Mouse (Mus musculus): Measurements from ENCODE around the gene Slc29a1. TPM values are rescaled to one million over a fixed set of nuclear protein-coding genes. Genes with fewer than 3 reads are reported as not detected.

Slc29a1 gene
- polyA plus RNA-seq, 1 experiment from 2014 or later: 49.4 TPM

GRCm38 (mm10) chr17:45543115-45543514 is 56.3 kb downstream of the Slc29a1 start:
- Histone ChIP-seq H3K9me3 (ENCODE audit: control insufficient read depth, low read length) (no peaks in the 10 kb centered on the region), H3K4me2 (replicated peaks; ENCODE audit: low read depth) (no peak overlapping the region), H3K4me3 (ENCODE audit: low read depth, low read length) (no peak overlapping the region), H3K4me1 (replicated peaks; ENCODE audit: control insufficient read depth, insufficient read depth) (no peaks in the 10 kb centered on the region), H3K27me3 (ENCODE audit: control insufficient read depth, insufficient read depth, low read length) (peaks cover 10% of the 10 kb centered on the region; the same call in 1 of the 2 replicates), H3K36me3 (ENCODE audit: control insufficient read depth, insufficient read depth, low read length) (no peaks in the 10 kb centered on the region; the same call in 1 of the 2 replicates), H3K27ac (replicated peaks) (no peak overlapping the region), H3K9ac (ENCODE audit: low read length) (no peak overlapping the region)
- 45% methylated on average over 1 of the region's 1 CpGs for WGBS
- no peak for DNase-seq (ENCODE audit: low spot score)
- TF ChIP-seq CTCF (IDR thresholded peaks at IDR 0.05; ENCODE audit: low read depth) (no peak), EP300 (optimal IDR thresholded peaks at IDR 0.05) (no peak)
- ATAC-seq (ENCODE audit: low FRiP score, low TSS enrichment): no peak

GRCm38 (mm10) chr17:45542705-45543104 is 56.7 kb downstream of the Slc29a1 start:
- H3K9me3 ChIP-seq (ENCODE audit: control insufficient read depth, low read length): no peaks in the 10 kb centered on the region
- ATAC-seq (ENCODE audit: low FRiP score, low TSS enrichment) (no peak), DNase-seq (ENCODE audit: low spot score) (no peak)
- no peak overlapping the region for H3K9ac ChIP-seq (ENCODE audit: low read length)
- H3K36me3 ChIP-seq (ENCODE audit: control insufficient read depth, insufficient read depth, low read length): no peaks in the 10 kb centered on the region; the same call in 1 of the 2 replicates
- no peak overlapping the region for H3K27ac ChIP-seq (replicated peaks)
- no peaks in the 10 kb centered on the region for H3K4me1 ChIP-seq (replicated peaks; ENCODE audit: control insufficient read depth, insufficient read depth)
- 71% methylated on average over 2 of the region's 2 CpGs for WGBS
- no peak overlapping the region for H3K4me2 ChIP-seq (replicated peaks; ENCODE audit: low read depth)
- peaks cover 10% of the 10 kb centered on the region; the same call in 1 of the 2 replicates for H3K27me3 ChIP-seq (ENCODE audit: control insufficient read depth, insufficient read depth, low read length)
- no peak for TF ChIP-seq CTCF (IDR thresholded peaks at IDR 0.05; ENCODE audit: low read depth)
- no peak for TF ChIP-seq EP300 (optimal IDR thresholded peaks at IDR 0.05)
- H3K4me3 ChIP-seq (ENCODE audit: low read depth, low read length): no peak overlapping the region

GRCm38 (mm10) chr17:45542129-45542528 is 57.3 kb downstream of the Slc29a1 start:
- no peak for ATAC-seq (ENCODE audit: low FRiP score, low TSS enrichment)
- no peak for TF ChIP-seq CTCF (IDR thresholded peaks at IDR 0.05; ENCODE audit: low read depth)
- TF ChIP-seq EP300 (optimal IDR thresholded peaks at IDR 0.05): no peak
- 26% methylated on average over 6 of the region's 6 CpGs for WGBS

GRCm38 (mm10) chr17:45539664-45540063 is 59.7 kb downstream of the Slc29a1 start:
- no peak for DNase-seq (ENCODE audit: low spot score)
- Histone ChIP-seq H3K36me3 (ENCODE audit: control insufficient read depth, insufficient read depth, low read length) (no peaks in the 10 kb centered on the region; the same call in 1 of the 2 replicates), H3K9ac (ENCODE audit: low read length) (no peak overlapping the region), H3K4me2 (replicated peaks; ENCODE audit: low read depth) (no peak overlapping the region), H3K9me3 (ENCODE audit: control insufficient read depth, low read length) (no peaks in the 10 kb centered on the region), H3K27me3 (ENCODE audit: control insufficient read depth, insufficient read depth, low read length) (peaks cover 2% of the 10 kb centered on the region; the same call in 1 of the 2 replicates), H3K4me1 (replicated peaks; ENCODE audit: control insufficient read depth, insufficient read depth) (no peaks in the 10 kb centered on the region), H3K4me3 (ENCODE audit: low read depth, low read length) (no peak overlapping the region), H3K27ac (replicated peaks) (no peak overlapping the region)
- TF ChIP-seq EP300 (optimal IDR thresholded peaks at IDR 0.05): no peak
- no peak for TF ChIP-seq CTCF (IDR thresholded peaks at IDR 0.05; ENCODE audit: low read depth)
- 66% methylated on average over 21 of the region's 21 CpGs for WGBS
- ATAC-seq (ENCODE audit: low FRiP score, low TSS enrichment): no peak

More at GRCm38 (mm10) chr17:45542129-45542528, 57.3 kb downstream of the Slc29a1 start:
- DNase-seq (ENCODE audit: low spot score): no peak
- Histone ChIP-seq H3K4me3 (ENCODE audit: low read depth, low read length) (no peak overlapping the region), H3K4me1 (replicated peaks; ENCODE audit: control insufficient read depth, insufficient read depth) (no peaks in the 10 kb centered on the region), H3K4me2 (replicated peaks; ENCODE audit: low read depth) (no peak overlapping the region), H3K36me3 (ENCODE audit: control insufficient read depth, insufficient read depth, low read length) (no peaks in the 10 kb centered on the region; the same call in 1 of the 2 replicates), H3K27ac (replicated peaks) (no peak overlapping the region), H3K27me3 (ENCODE audit: control insufficient read depth, insufficient read depth, low read length) (peaks cover 10% of the 10 kb centered on the region; the same call in 1 of the 2 replicates), H3K9ac (ENCODE audit: low read length) (no peak overlapping the region), H3K9me3 (ENCODE audit: control insufficient read depth, low read length) (no peaks in the 10 kb centered on the region)

- Histone ChIP-seq H3K4me3 (ENCODE audit: low read depth, low read length) (no peak overlapping the region), H3K4me1 (replicated peaks; ENCODE audit: control insufficient read depth, insufficient read depth) (no peaks in the 10 kb centered on the region), H3K4me2 (replicated peaks; ENCODE audit: low read depth) (no peak overlapping the region), H3K27me3 (ENCODE audit: control insufficient read depth, insufficient read depth, low read length) (peaks cover 2% of the 10 kb centered on the region; the same call in 1 of the 2 replicates), H3K36me3 (ENCODE audit: control insufficient read depth, insufficient read depth, low read length) (no peaks in the 10 kb centered on the region; the same call in 1 of the 2 replicates), H3K9ac (ENCODE audit: low read length) (no peak overlapping the region), H3K27ac (replicated peaks) (no peak overlapping the region), H3K9me3 (ENCODE audit: control insufficient read depth, low read length) (no peaks in the 10 kb centered on the region)
- TF ChIP-seq EP300 (optimal IDR thresholded peaks at IDR 0.05) (no peak), CTCF (IDR thresholded peaks at IDR 0.05; ENCODE audit: low read depth) (no peak)
- 52% methylated on average over 4 of the region's 4 CpGs for WGBS
- ATAC-seq (ENCODE audit: low FRiP score, low TSS enrichment) (no peak), DNase-seq (ENCODE audit: low spot score) (no peak)
Observed at GRCm38 (mm10) chr17:45538394-45538793, 61.0 kb downstream of the Slc29a1 start.

GRCm38 (mm10) chr17:45536264-45536663 is 63.1 kb downstream of the Slc29a1 start:
- Histone ChIP-seq H3K9me3 (ENCODE audit: control insufficient read depth, low read length) (no peaks in the 10 kb centered on the region), H3K27me3 (ENCODE audit: control insufficient read depth, insufficient read depth, low read length) (peaks cover 2% of the 10 kb centered on the region; the same call in 1 of the 2 replicates), H3K4me1 (replicated peaks; ENCODE audit: control insufficient read depth, insufficient read depth) (no peaks in the 10 kb centered on the region), H3K9ac (ENCODE audit: low read length) (no peak overlapping the region), H3K36me3 (ENCODE audit: control insufficient read depth, insufficient read depth, low read length) (no peaks in the 10 kb centered on the region), H3K4me2 (replicated peaks; ENCODE audit: low read depth) (no peak overlapping the region), H3K4me3 (ENCODE audit: low read depth, low read length) (no peak overlapping the region), H3K27ac (replicated peaks) (no peak overlapping the region)
- 10% methylated on average over 5 of the region's 5 CpGs for WGBS
- TF ChIP-seq CTCF (IDR thresholded peaks at IDR 0.05; ENCODE audit: low read depth) (no peak), EP300 (optimal IDR thresholded peaks at IDR 0.05) (no peak)
- DNase-seq (ENCODE audit: low spot score) (peak; percentile 64), ATAC-seq (ENCODE audit: low FRiP score, low TSS enrichment) (no peak)

Other genes starting within 250 kb of the Slc29a1 start
- gene Cdc5l, start 165.9 kb downstream of the Slc29a1 start, polyA plus RNA-seq (2015; fragmentation: Nextera tagmentation; extraction: Ambion mirVana): 28.9 and 31.8 TPM in 2 replicates
- gene Spats1, start 124.2 kb downstream of the Slc29a1 start, polyA plus RNA-seq (2015; fragmentation: Nextera tagmentation; extraction: Ambion mirVana): 0.24 and 0.25 TPM in 2 replicates
- 5.7 and 6.1 TPM in 2 replicates for gene Aars2, start 92.8 kb downstream of the Slc29a1 start, polyA plus RNA-seq (2015; fragmentation: Nextera tagmentation; extraction: Ambion mirVana)
- 0.04 and 0.13 TPM in 2 replicates for gene Tcte1, start 76.2 kb downstream of the Slc29a1 start, polyA plus RNA-seq (2015; fragmentation: Nextera tagmentation; extraction: Ambion mirVana)
- 0.41 and 0.63 TPM in 2 replicates for gene Tmem151b, start 49.9 kb downstream of the Slc29a1 start, polyA plus RNA-seq (2015; fragmentation: Nextera tagmentation; extraction: Ambion mirVana)
- gene Nfkbie, start 43.9 kb downstream of the Slc29a1 start, polyA plus RNA-seq (2015; fragmentation: Nextera tagmentation; extraction: Ambion mirVana): 1.6 and 2.0 TPM in 2 replicates
- 72.7 and 76.8 TPM in 2 replicates for gene Slc35b2, start 35.7 kb downstream of the Slc29a1 start, polyA plus RNA-seq (2015; fragmentation: Nextera tagmentation; extraction: Ambion mirVana)
- 715 and 750 TPM in 2 replicates for gene Hsp90ab1, start 26.3 kb downstream of the Slc29a1 start, polyA plus RNA-seq (2015; fragmentation: Nextera tagmentation; extraction: Ambion mirVana)
- gene Mymx, start 2.5 kb upstream of the Slc29a1 start, polyA plus RNA-seq (2015; fragmentation: Nextera tagmentation; extraction: Ambion mirVana): 1.2 and 1.5 TPM in 2 replicates
- 0.06 TPM in 2 replicates for gene Capn11, start 59.7 kb upstream of the Slc29a1 start, polyA plus RNA-seq (2015; fragmentation: Nextera tagmentation; extraction: Ambion mirVana)
- 163 TPM in 2 replicates for gene Mrpl14, start 86.7 kb upstream of the Slc29a1 start, polyA plus RNA-seq (2015; fragmentation: Nextera tagmentation; extraction: Ambion mirVana)
- gene Tmem63b, start 87.3 kb upstream of the Slc29a1 start, polyA plus RNA-seq (2015; fragmentation: Nextera tagmentation; extraction: Ambion mirVana): 40.9 and 45.0 TPM in 2 replicates
- not detected in 2 replicates for gene 1600014C23Rik, start 134.2 kb upstream of the Slc29a1 start, polyA plus RNA-seq (2015; fragmentation: Nextera tagmentation; extraction: Ambion mirVana)

All from stomach, postnatal 0 days (tissue).